Mouse (Mus musculus) midbrain, embryonic 14.5 days (tissue): ENCODE data around the gene Iqcf6. TPM values are rescaled to one million over a fixed set of nuclear protein-coding genes. Genes with fewer than 3 reads are reported as not detected.
"Not testable (repeated sequence)": the region's sequence is repeated elsewhere in the genome, so short reads cannot be mapped to it uniquely, and the experiment has no call there.

Source experiments
- ATAC-seq: fragments of 200-750 bp; cut with Nextera tagmentation; 2 replicates; pipeline ENCODE4 v1.8.0; 2017; ENCODE audit warnings: moderate number of reproducible peaks, moderate library complexity; ENCODE audit not compliant: low FRiP score, low TSS enrichment
- DNase-seq: peaks from one replicate; pipeline ENCODE4 v3.0.0-alpha.2; 2015
- H3K27ac ChIP-seq: fragments of 300-500 bp; sonication (generic); replicated peaks from 2 replicates; pipeline ENCODE4 v1.5.1; 2014; ENCODE audit warnings: mild to moderate bottlenecking, low read depth, low read length, moderate library complexity
- H3K27me3 ChIP-seq: fragments of 300-500 bp; sonication (generic); 2 replicates; pipeline ENCODE4 v1.6.1; 2014; ENCODE audit warnings: low read length, control low read depth, mixed read lengths; ENCODE audit not compliant: control insufficient read depth, insufficient read depth
- H3K36me3 ChIP-seq: fragments of 300-500 bp; sonication (generic); 2 replicates; pipeline ENCODE4 v1.6.1; 2014; ENCODE audit warnings: low read length, control low read depth; ENCODE audit not compliant: control insufficient read depth, insufficient read depth
- H3K4me1 ChIP-seq: fragments of 300-500 bp; sonication (generic); 2 replicates; pipeline ENCODE4 v1.6.1; 2014; ENCODE audit warnings: mild to moderate bottlenecking, antibody characterized with exemption, low read length, control low read depth; ENCODE audit not compliant: control insufficient read depth, insufficient read depth
- H3K4me2 ChIP-seq: fragments of 300-500 bp; sonication (generic); 2 replicates; pipeline ENCODE4 v1.6.1; 2014; ENCODE audit warnings: mild to moderate bottlenecking, low read length, moderate library complexity
- H3K4me3 ChIP-seq: fragments of 300-500 bp; sonication (generic); replicated peaks from 2 replicates; pipeline ENCODE4 v1.5.1; 2014; ENCODE audit warnings: low read depth, low read length
- H3K9ac ChIP-seq: fragments of 300-500 bp; sonication (generic); replicated peaks from 2 replicates; pipeline ENCODE4 v1.6.1; 2014; ENCODE audit warnings: mild to moderate bottlenecking, low read length, moderate library complexity
- H3K9me3 ChIP-seq: fragments of 300-500 bp; sonication (generic); 2 replicates; pipeline ENCODE4 v1.6.1; 2016; ENCODE audit warnings: low read length, control low read depth, mixed read lengths; ENCODE audit not compliant: control insufficient read depth
- WGBS: fragments of 180-500 bp; shearing (Covaris S2); extraction: QIAGEN DNeasy Blood & Tissue Kit; methylation state at CpG from one replicate; pipeline ENCODE4 v1.1.7; 2014; 5-methylcytosine and 5-hydroxymethylcytosine counted together
- polyA plus RNA-seq: library from polyadenylated mRNA; unstranded; fragments of >200 nt; fragmentation: Nextera tagmentation; extraction: Ambion mirVana; gene quantifications from 2 replicates; pipeline ENCODE4 v1.2.1, GENCODE M21; 2014

The Iqcf6 gene
- polyA plus RNA-seq, 1 experiment from 2014 or later: not detected

GRCm38 (mm10) chr9:106613951-106614350 is 12.4 kb upstream of the Iqcf6 start:
- no peak overlapping the region for H3K27ac ChIP-seq
- no peaks in the 10 kb centered on the region for H3K4me1 ChIP-seq
- no peak overlapping the region for H3K4me3 ChIP-seq
- H3K9ac ChIP-seq: no peak overlapping the region
- ATAC-seq (no peak), DNase-seq (no peak)
- H3K27me3 ChIP-seq: no peaks in the 10 kb centered on the region
- no peak overlapping the region for H3K4me2 ChIP-seq
- WGBS: 68% methylated on average over 2 of the region's 2 CpGs
- no peaks in the 10 kb centered on the region for H3K36me3 ChIP-seq
- H3K9me3 ChIP-seq: no peaks in the 10 kb centered on the region

GRCm38 (mm10) chr9:106614616-106615015 is 11.8 kb upstream of the Iqcf6 start:
- Histone ChIP-seq H3K9me3 (peaks cover 5% of the 10 kb centered on the region; the same call in 1 of the 2 replicates), H3K27me3 (no peaks in the 10 kb centered on the region), H3K4me1 (no peaks in the 10 kb centered on the region), H3K36me3 (no peaks in the 10 kb centered on the region), H3K27ac (no peak overlapping the region), H3K4me3 (no peak overlapping the region), H3K4me2 (no peak overlapping the region), H3K9ac (no peak overlapping the region)
- DNase-seq (no peak), ATAC-seq (no peak)
- WGBS: 46% methylated on average over 3 of the region's 3 CpGs

- H3K9me3 ChIP-seq: peaks cover 5% of the 10 kb centered on the region; the same call in 1 of the 2 replicates
- H3K27ac ChIP-seq: no peak overlapping the region
- H3K36me3 ChIP-seq: no peaks in the 10 kb centered on the region
- ATAC-seq (no peak), DNase-seq (no peak)
- no peak overlapping the region for H3K4me2 ChIP-seq
- no peak overlapping the region for H3K4me3 ChIP-seq
- H3K27me3 ChIP-seq: no peaks in the 10 kb centered on the region
- no peaks in the 10 kb centered on the region for H3K4me1 ChIP-seq
- H3K9ac ChIP-seq: no peak overlapping the region
- WGBS: 91% methylated on average over 9 of the region's 9 CpGs
Measured at GRCm38 (mm10) chr9:106616306-106616705, 10.1 kb upstream of the Iqcf6 start.

GRCm38 (mm10) chr9:106617496-106617895 is 8.9 kb upstream of the Iqcf6 start:
- no peak overlapping the region for H3K4me2 ChIP-seq
- ATAC-seq: no peak
- no peak overlapping the region for H3K27ac ChIP-seq

GRCm38 (mm10) chr9:106627796-106628195 is 1.4 kb downstream of the Iqcf6 start:
- DNase-seq, H3K4me2 ChIP-seq, H3K4me3 ChIP-seq, H3K27me3 ChIP-seq, H3K36me3 ChIP-seq, H3K9me3 ChIP-seq, H3K27ac ChIP-seq, H3K9ac ChIP-seq, H3K4me1 ChIP-seq, ATAC-seq: not testable (repeated sequence)
- WGBS: 24% methylated on average over 8 of the region's 8 CpGs

More at GRCm38 (mm10) chr9:106617496-106617895, 8.9 kb upstream of the Iqcf6 start:
- H3K4me3 ChIP-seq: no peak overlapping the region
- H3K36me3 ChIP-seq: no peaks in the 10 kb centered on the region
- DNase-seq: no peak
- H3K9me3 ChIP-seq: peaks cover 5% of the 10 kb centered on the region; the same call in 1 of the 2 replicates
- H3K9ac ChIP-seq: no peak overlapping the region
- no peaks in the 10 kb centered on the region for H3K4me1 ChIP-seq
- H3K27me3 ChIP-seq: no peaks in the 10 kb centered on the region
- 87% methylated on average over 3 of the region's 3 CpGs for WGBS

- H3K4me1 ChIP-seq: no peaks in the 10 kb centered on the region
- no peaks in the 10 kb centered on the region for H3K27me3 ChIP-seq
- H3K27ac ChIP-seq: no peak overlapping the region
- DNase-seq (no peak), ATAC-seq (no peak)
- H3K4me2 ChIP-seq: no peak overlapping the region
- 60% methylated on average over 5 of the region's 5 CpGs for WGBS
- H3K4me3 ChIP-seq: no peak overlapping the region
- H3K9ac ChIP-seq: no peak overlapping the region
- H3K36me3 ChIP-seq: no peaks in the 10 kb centered on the region
- no peaks in the 10 kb centered on the region for H3K9me3 ChIP-seq
Measured at GRCm38 (mm10) chr9:106632185-106632584, 5.8 kb downstream of the Iqcf6 start.

GRCm38 (mm10) chr9:106638154-106638553 is 11.8 kb downstream of the Iqcf6 start:
- Histone ChIP-seq H3K9ac (no peak overlapping the region), H3K27me3 (no peaks in the 10 kb centered on the region), H3K36me3 (no peaks in the 10 kb centered on the region), H3K4me1 (no peaks in the 10 kb centered on the region), H3K4me2 (no peak overlapping the region), H3K4me3 (no peak overlapping the region), H3K27ac (no peak overlapping the region), H3K9me3 (no peaks in the 10 kb centered on the region)
- no peak for ATAC-seq
- DNase-seq: no peak
- 96% methylated on average over 8 of the region's 8 CpGs for WGBS

- no peak for ATAC-seq
Measured at GRCm38 (mm10) chr9:106641346-106641745, 15.0 kb downstream of the Iqcf6 start.

GRCm38 (mm10) chr9:106643128-106643527 is 16.7 kb downstream of the Iqcf6 start:
- H3K9me3 ChIP-seq: no peaks in the 10 kb centered on the region
- DNase-seq (peak; percentile 78), ATAC-seq (no peak)
- no peaks in the 10 kb centered on the region for H3K4me1 ChIP-seq
- 34% methylated on average over 7 of the region's 7 CpGs for WGBS
- H3K4me3 ChIP-seq: no peak overlapping the region
- H3K4me2 ChIP-seq: no peak overlapping the region
- no peaks in the 10 kb centered on the region for H3K36me3 ChIP-seq
- H3K27me3 ChIP-seq: no peaks in the 10 kb centered on the region
- H3K27ac ChIP-seq: no peak overlapping the region
- no peak overlapping the region for H3K9ac ChIP-seq

More at GRCm38 (mm10) chr9:106641346-106641745, 15.0 kb downstream of the Iqcf6 start:
- Histone ChIP-seq H3K27me3 (no peaks in the 10 kb centered on the region), H3K4me2 (no peak overlapping the region), H3K9me3 (no peaks in the 10 kb centered on the region), H3K9ac (no peak overlapping the region), H3K27ac (no peak overlapping the region), H3K4me1 (no peaks in the 10 kb centered on the region), H3K36me3 (no peaks in the 10 kb centered on the region), H3K4me3 (no peak overlapping the region)
- 41% methylated on average over 5 of the region's 5 CpGs for WGBS
- DNase-seq: no peak
